Mouse (Mus musculus) stomach, embryonic 14.5 days (tissue): ENCODE data around the gene Dlgap1. TPM values are rescaled to one million over a fixed set of nuclear protein-coding genes. Genes with fewer than 3 reads are reported as not detected.
A peak's percentile ranks its signal among the peaks of the same experiment; 100 is the strongest.

ENCODE experiments used
- ATAC-seq: fragments of 200-750 bp; cut with Nextera tagmentation; 2 replicates; pipeline ENCODE4 v1.8.0; 2017; ENCODE audit warnings: low read depth, moderate TSS enrichment; ENCODE audit not compliant: insufficient number of reproducible peaks, insufficient read depth, low FRiP score
- H3K27ac ChIP-seq: fragments of 300-500 bp; sonication (generic); 2 replicates; pipeline ENCODE4 v1.5.1; 2014; ENCODE audit warnings: mild to moderate bottlenecking, low read length, moderate library complexity, mixed read lengths
- H3K27me3 ChIP-seq: fragments of 300-500 bp; sonication (generic); 2 replicates; pipeline ENCODE4 v1.6.1; 2014; ENCODE audit warnings: low read length, control low read depth, mixed read lengths; ENCODE audit not compliant: control insufficient read depth, insufficient read depth
- H3K36me3 ChIP-seq: fragments of 300-500 bp; sonication (generic); 2 replicates; pipeline ENCODE4 v1.6.1; 2014; ENCODE audit warnings: mild to moderate bottlenecking, control low read depth, low read length, moderate library complexity, mixed read lengths; ENCODE audit not compliant: control insufficient read depth, insufficient read depth
- H3K4me1 ChIP-seq: fragments of 300-500 bp; sonication (generic); 2 replicates; pipeline ENCODE4 v1.6.1; 2014; ENCODE audit warnings: low read length, control low read depth, mixed read lengths; ENCODE audit not compliant: control insufficient read depth, insufficient read depth
- H3K4me2 ChIP-seq: fragments of 300-500 bp; sonication (generic); replicated peaks from 2 replicates; pipeline ENCODE4 v1.6.1; 2014; ENCODE audit warnings: low read depth, low read length, control low read depth
- H3K4me3 ChIP-seq: fragments of 300-500 bp; sonication (generic); 2 replicates; pipeline ENCODE4 v1.5.1; 2014; ENCODE audit warnings: low read depth, low read length, control low read depth
- H3K9ac ChIP-seq: fragments of 300-500 bp; sonication (generic); replicated peaks from 2 replicates; pipeline ENCODE4 v1.6.1; 2014; ENCODE audit warnings: low read depth, mild to moderate bottlenecking, control low read depth, low read length, moderate library complexity, mixed read lengths
- H3K9me3 ChIP-seq: fragments of 300-500 bp; sonication (generic); 2 replicates; pipeline ENCODE4 v1.6.1; 2016; ENCODE audit warnings: low read depth, low read length, control low read depth; ENCODE audit not compliant: control insufficient read depth
- WGBS: fragments of 180-500 bp; shearing (Covaris S2); extraction: QIAGEN DNeasy Blood & Tissue Kit; methylation state at CpG from one replicate; pipeline ENCODE4 v1.1.7; 2014; 5-methylcytosine and 5-hydroxymethylcytosine counted together
- polyA plus RNA-seq: library from polyadenylated mRNA; unstranded; fragments of >200 nt; fragmentation: Nextera tagmentation; extraction: Ambion mirVana; gene quantifications from 2 replicates; pipeline ENCODE4 v1.2.1, GENCODE M21; 2014

Dlgap1 gene
- polyA plus RNA-seq, 1 experiment from 2014 or later, result 3.8 TPM

- Histone ChIP-seq H3K4me3 (0 out of 2 replicates have a peak overlapping the region, but pooled peaks have one; percentile 18), H3K4me1 (0 out of 2 replicates have a peak, but pooled peaks cover 2% of the 10 kb centered on the region), H3K27me3 (no peaks in the 10 kb centered on the region), H3K36me3 (no peaks in the 10 kb centered on the region), H3K27ac (no peak overlapping the region), H3K4me2 (peak overlapping the region; percentile 57; the same call in 1 of the 2 replicates), H3K9me3 (no peaks in the 10 kb centered on the region), H3K9ac (no peak overlapping the region)
- no peak; the same call in 1 of the 2 replicates for ATAC-seq
- 29% methylated on average over 6 of the region's 6 CpGs for WGBS
These were observed 738.9 kb downstream of the Dlgap1 start for GRCm38 (mm10) chr17:70707819-70708140.

DNA sequence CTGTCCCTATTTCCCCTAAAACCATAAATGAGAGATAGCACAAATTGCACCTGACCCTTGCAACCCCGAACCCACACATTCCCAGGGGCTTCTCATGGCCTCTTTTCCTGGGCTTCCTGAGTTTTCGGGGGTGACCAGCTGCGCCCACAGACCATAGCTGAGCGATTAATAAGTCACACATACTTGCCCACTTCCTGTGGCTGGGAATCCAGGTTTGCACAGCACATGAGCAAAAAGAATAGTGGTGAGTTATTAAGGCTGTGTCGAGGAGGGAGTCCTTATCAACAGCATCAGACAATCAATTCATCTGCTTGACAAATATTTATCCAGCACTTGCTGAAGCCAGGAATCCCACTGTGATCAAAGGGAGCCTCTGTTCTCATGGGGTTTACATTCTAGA, 740.7 kb downstream of the Dlgap1 start:
- Histone ChIP-seq H3K36me3 (no peaks in the 10 kb centered on the region), H3K4me2 (no peak overlapping the region), H3K4me1 (0 out of 2 replicates have a peak, but pooled peaks cover 2% of the 10 kb centered on the region), H3K4me3 (no peak overlapping the region), H3K27ac (no peak overlapping the region), H3K9ac (no peak overlapping the region), H3K27me3 (no peaks in the 10 kb centered on the region), H3K9me3 (no peaks in the 10 kb centered on the region)
- no peak for ATAC-seq
- 33% methylated on average over 5 of the region's 5 CpGs for WGBS

GRCm38 (mm10) chr17:70713470-70713869, 744.6 kb downstream of the Dlgap1 start:
- Histone ChIP-seq H3K4me2 (no peak overlapping the region), H3K27me3 (no peaks in the 10 kb centered on the region), H3K9me3 (no peaks in the 10 kb centered on the region), H3K36me3 (no peaks in the 10 kb centered on the region), H3K4me3 (no peak overlapping the region), H3K9ac (no peak overlapping the region), H3K4me1 (0 out of 2 replicates have a peak, but pooled peaks cover 2% of the 10 kb centered on the region), H3K27ac (no peak overlapping the region)
- 56% methylated on average over 10 of the region's 10 CpGs for WGBS
- no peak for ATAC-seq

DNA sequence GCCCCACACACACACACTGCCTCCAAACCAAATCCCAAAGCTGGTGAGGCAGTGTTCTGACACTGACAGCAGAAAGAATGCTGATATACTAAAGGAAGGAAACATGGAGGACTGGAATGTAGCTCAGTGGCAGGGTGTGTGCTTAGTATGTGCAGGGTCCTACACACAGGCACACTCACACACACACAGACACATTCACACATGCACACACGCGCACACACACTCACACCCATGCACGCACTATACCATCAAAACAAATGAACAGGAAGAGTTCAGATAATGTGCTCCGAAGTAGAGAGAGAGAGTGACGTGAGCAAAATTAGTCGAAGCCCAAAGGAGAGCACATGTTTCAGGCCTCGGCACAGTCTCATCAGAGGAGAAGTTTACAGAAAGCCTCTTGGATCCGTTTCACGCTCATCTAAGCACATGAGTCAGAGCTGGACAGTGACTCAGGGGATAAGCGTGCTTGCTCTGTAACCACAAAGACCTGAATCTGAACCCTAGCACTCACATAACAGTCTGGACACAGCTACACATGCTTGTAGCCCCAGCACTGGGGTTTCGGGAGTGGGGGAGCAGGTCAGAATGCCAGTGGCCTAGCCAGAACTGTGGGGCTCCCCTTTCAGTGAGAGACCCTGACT, 750.9 kb downstream of the Dlgap1 start:
- no peaks in the 10 kb centered on the region for H3K27me3 ChIP-seq
- ATAC-seq, result no peak
- H3K4me3 ChIP-seq, result no peak overlapping the region
- no peak overlapping the region for H3K4me2 ChIP-seq
- WGBS, result 74% methylated on average over 11 of the region's 11 CpGs
- no peaks in the 10 kb centered on the region for H3K36me3 ChIP-seq
- H3K9me3 ChIP-seq, result no peaks in the 10 kb centered on the region
- no peak overlapping the region for H3K27ac ChIP-seq
- H3K4me1 ChIP-seq, result no peaks in the 10 kb centered on the region
- H3K9ac ChIP-seq, result no peak overlapping the region

- Histone ChIP-seq H3K4me1 (no peaks in the 10 kb centered on the region), H3K4me3 (no peak overlapping the region), H3K9ac (no peak overlapping the region), H3K36me3 (no peaks in the 10 kb centered on the region), H3K9me3 (no peaks in the 10 kb centered on the region), H3K27ac (no peak overlapping the region), H3K27me3 (no peaks in the 10 kb centered on the region), H3K4me2 (no peak overlapping the region)
- ATAC-seq, result peak; percentile 63; the same call in 1 of the 2 replicates
- WGBS, result 19% methylated on average over 8 of the region's 8 CpGs
These were observed 751.9 kb downstream of the Dlgap1 start for GRCm38 (mm10) chr17:70720766-70721165.

- no peak overlapping the region for H3K4me3 ChIP-seq
- no peaks in the 10 kb centered on the region for H3K9me3 ChIP-seq
- no peaks in the 10 kb centered on the region for H3K36me3 ChIP-seq
- no peak overlapping the region for H3K27ac ChIP-seq
- no peaks in the 10 kb centered on the region for H3K27me3 ChIP-seq
- ATAC-seq, result no peak
- H3K9ac ChIP-seq, result no peak overlapping the region
- H3K4me2 ChIP-seq, result no peak overlapping the region
- WGBS, result 81% methylated on average over 3 of the region's 3 CpGs
- no peaks in the 10 kb centered on the region for H3K4me1 ChIP-seq
These were observed 753.3 kb downstream of the Dlgap1 start for GRCm38 (mm10) chr17:70722146-70722545.

DNA sequence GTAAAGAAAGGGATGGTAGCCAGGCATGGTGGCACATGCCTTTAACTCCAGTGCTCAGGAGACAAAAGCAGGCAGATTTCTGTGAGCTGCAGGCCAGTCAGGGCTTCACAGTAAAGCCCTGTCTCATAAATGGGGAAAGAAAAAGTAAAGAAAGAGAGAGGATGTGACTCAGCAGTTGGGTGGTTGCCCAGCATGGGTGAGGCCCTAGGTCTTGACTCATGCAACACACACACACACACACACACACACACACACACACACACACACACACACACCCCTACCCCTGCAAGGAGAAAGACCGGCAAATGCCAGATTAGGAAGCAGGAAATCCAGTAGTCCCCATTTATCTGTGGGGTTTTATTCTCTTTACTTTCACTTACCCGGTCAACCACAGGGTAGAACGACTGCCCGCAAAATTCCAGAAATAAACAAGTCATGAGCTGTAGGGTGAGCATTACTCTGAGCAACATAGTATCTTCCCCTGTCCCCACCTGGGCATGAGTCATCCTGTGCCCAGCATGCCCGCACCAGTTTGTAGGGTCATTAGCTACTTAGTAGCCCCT, 759.9 kb downstream of the Dlgap1 start:
- peak; percentile 74 for ATAC-seq
- 64% methylated on average over 5 of the region's 5 CpGs for WGBS
- Histone ChIP-seq H3K27me3 (no peaks in the 10 kb centered on the region), H3K9ac (no peak overlapping the region), H3K9me3 (no peaks in the 10 kb centered on the region), H3K27ac (peak overlapping the region; percentile 36), H3K4me2 (no peak overlapping the region), H3K4me1 (0 out of 2 replicates have a peak, but pooled peaks cover 3% of the 10 kb centered on the region), H3K4me3 (no peak overlapping the region), H3K36me3 (no peaks in the 10 kb centered on the region)

DNA sequence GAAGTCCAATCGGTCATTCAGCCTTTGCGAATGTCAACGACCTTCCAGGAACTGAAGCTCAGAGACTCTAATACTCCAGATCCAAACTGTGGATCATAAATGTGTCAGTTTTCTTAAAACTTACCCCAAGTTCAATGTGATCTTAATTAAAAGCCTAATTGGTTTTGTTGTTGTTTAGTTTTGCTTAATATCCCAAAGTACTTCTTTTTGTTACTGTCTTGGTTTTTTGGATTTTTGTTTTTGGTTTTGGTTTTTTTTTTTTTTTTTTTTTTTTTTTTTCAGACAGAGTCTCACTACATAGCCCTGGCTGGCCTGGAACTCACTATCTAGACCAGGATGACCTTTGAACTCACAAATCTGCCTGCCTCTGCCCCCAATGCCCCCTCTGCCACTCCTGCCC, 765.9 kb downstream of the Dlgap1 start:
- Histone ChIP-seq H3K4me3 (no peak overlapping the region), H3K9me3 (no peaks in the 10 kb centered on the region), H3K4me2 (no peak overlapping the region), H3K27ac (no peak overlapping the region), H3K27me3 (no peaks in the 10 kb centered on the region), H3K4me1 (peaks cover 4% of the 10 kb centered on the region; the same call in 1 of the 2 replicates), H3K36me3 (no peaks in the 10 kb centered on the region), H3K9ac (no peak overlapping the region)
- ATAC-seq, result no peak
- 92% methylated on average over 3 of the region's 3 CpGs for WGBS
